Mouse (Mus musculus): Measurements from ENCODE around the gene Srpk1. TPM values are rescaled to one million over a fixed set of nuclear protein-coding genes. Genes with fewer than 3 reads are reported as not detected.

The Srpk1 gene
- polyA plus RNA-seq, 1 experiment from 2014 or later: 39.8 TPM

DNA sequence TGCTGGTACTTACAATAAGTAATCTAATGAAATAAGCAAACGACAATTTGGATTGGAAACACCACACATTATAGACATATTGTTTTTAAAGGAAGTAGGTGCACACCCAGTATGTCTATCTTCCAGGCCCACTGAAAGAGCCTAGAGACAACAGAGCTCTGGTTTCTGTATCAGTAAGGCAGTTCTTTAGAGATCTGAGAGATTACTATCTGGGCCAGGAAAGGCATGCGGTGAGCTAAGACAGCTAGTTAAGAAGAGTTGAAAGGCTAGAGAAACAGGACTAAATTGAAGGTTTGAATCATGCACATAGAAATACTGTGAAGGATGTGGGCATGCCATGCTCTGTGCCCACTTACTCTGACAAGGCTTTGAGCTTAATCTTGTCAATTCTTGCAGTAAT, 9.9 kb downstream of the Srpk1 start:
- H3K4me2 ChIP-seq: no peak overlapping the region
- H3K27me3 ChIP-seq: no peaks in the 10 kb centered on the region
- no peak for ATAC-seq (replicated peaks; ENCODE audit: insufficient number of reproducible peaks, insufficient read depth, low FRiP score, low read depth)
- WGBS: 64% methylated on average over 2 of the region's 2 CpGs
- peaks cover 2% of the 10 kb centered on the region; the same call in 1 of the 2 replicates for H3K4me1 ChIP-seq (replicated peaks)
- no peak overlapping the region for H3K9ac ChIP-seq
- H3K36me3 ChIP-seq: no peaks in the 10 kb centered on the region; the same call in none of the 2 replicates
- H3K27ac ChIP-seq: no peak overlapping the region
- no peaks in the 10 kb centered on the region for H3K9me3 ChIP-seq (replicated peaks)
- no peak overlapping the region for H3K4me3 ChIP-seq

GRCm38 (mm10) chr17:28609543-28609942, 13.0 kb downstream of the Srpk1 start:
- 76% methylated on average over 3 of the region's 3 CpGs for WGBS
- Histone ChIP-seq H3K4me3 (no peak overlapping the region), H3K4me2 (no peak overlapping the region), H3K27ac (no peak overlapping the region), H3K9me3 (replicated peaks) (no peaks in the 10 kb centered on the region), H3K36me3 (peaks cover 22% of the 10 kb centered on the region), H3K9ac (no peak overlapping the region), H3K27me3 (no peaks in the 10 kb centered on the region), H3K4me1 (replicated peaks) (no peaks in the 10 kb centered on the region)
- no peak for ATAC-seq (replicated peaks; ENCODE audit: insufficient number of reproducible peaks, insufficient read depth, low FRiP score, low read depth)

DNA sequence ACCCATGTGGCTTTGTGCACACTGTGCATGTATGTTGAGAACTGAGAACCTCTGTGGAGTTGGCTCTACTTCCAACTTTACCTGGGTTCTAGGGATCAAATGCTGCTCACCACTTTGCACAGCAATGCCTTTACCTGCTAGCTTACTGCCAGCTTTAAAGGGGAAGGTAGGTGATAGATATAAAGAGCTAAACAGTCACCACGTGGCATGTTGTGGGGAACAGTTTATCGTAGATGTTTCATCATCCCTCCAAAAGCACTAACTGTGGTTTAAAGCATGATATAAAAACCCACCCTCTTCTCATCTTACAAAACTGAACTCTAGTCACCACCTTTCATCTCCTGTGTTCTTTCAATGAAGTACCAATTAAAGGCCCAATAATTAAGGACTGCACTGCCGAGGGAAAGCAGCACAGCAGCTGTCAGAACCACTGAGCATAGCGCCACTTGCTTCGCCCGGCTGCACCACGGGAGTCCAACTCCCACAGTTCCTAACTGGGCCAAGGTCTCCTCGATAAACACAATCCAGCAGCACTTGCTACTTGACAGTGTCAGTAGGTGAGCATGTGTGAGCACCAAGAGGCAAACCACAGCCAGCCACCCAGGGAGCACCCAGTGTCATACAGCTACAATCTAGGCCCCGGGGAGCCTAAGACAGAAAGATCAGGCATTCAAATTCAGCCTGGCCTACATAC, 20.8 kb downstream of the Srpk1 start:
- Histone ChIP-seq H3K36me3 (peaks cover 81% of the 10 kb centered on the region), H3K9me3 (replicated peaks) (no peaks in the 10 kb centered on the region), H3K27me3 (no peaks in the 10 kb centered on the region), H3K27ac (no peak overlapping the region), H3K9ac (no peak overlapping the region), H3K4me3 (no peak overlapping the region), H3K4me1 (replicated peaks) (no peaks in the 10 kb centered on the region), H3K4me2 (no peak overlapping the region)
- ATAC-seq (replicated peaks; ENCODE audit: insufficient number of reproducible peaks, insufficient read depth, low FRiP score, low read depth): no peak
- WGBS: 90% methylated on average over 9 of the region's 9 CpGs

- 84% methylated on average over 5 of the region's 5 CpGs for WGBS
- peaks cover 79% of the 10 kb centered on the region for H3K36me3 ChIP-seq
- H3K4me3 ChIP-seq: no peak overlapping the region
- ATAC-seq (replicated peaks; ENCODE audit: insufficient number of reproducible peaks, insufficient read depth, low FRiP score, low read depth): no peak
- H3K27me3 ChIP-seq: no peaks in the 10 kb centered on the region
- H3K27ac ChIP-seq: no peak overlapping the region
- H3K9ac ChIP-seq: no peak overlapping the region
- no peaks in the 10 kb centered on the region for H3K4me1 ChIP-seq (replicated peaks)
- H3K4me2 ChIP-seq: no peak overlapping the region
- H3K9me3 ChIP-seq (replicated peaks): no peaks in the 10 kb centered on the region
Observed at GRCm38 (mm10) chr17:28600780-28601179, 21.7 kb downstream of the Srpk1 start.

DNA sequence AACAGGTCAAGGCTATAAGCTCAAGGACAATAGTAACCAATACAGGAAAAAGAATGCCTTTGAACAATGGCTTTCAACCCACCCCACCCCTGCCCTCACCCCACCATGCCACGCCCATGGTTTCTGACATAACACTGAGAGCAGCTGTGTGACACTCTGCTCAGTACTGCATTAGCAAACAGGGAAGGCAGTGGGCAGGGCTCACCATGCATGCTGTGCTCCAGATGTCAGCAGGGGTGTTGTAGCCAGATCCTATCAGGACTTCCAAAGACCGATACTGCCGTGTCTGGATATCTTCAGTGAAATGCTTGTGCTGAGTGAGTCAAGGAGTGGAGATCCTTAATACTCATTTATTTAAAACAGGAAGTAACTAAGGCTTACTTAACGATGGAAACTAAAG, 28.5 kb downstream of the Srpk1 start:
- no peak overlapping the region for H3K4me2 ChIP-seq
- H3K27ac ChIP-seq: no peak overlapping the region
- H3K9ac ChIP-seq: no peak overlapping the region
- no peaks in the 10 kb centered on the region for H3K9me3 ChIP-seq (replicated peaks)
- WGBS: 50% methylated on average over 4 of the region's 4 CpGs
- no peaks in the 10 kb centered on the region for H3K27me3 ChIP-seq
- H3K4me1 ChIP-seq (replicated peaks): peaks cover 26% of the 10 kb centered on the region
- 0 out of 2 replicates have a peak, but pooled peaks have one; percentile 18 for ATAC-seq (replicated peaks; ENCODE audit: insufficient number of reproducible peaks, insufficient read depth, low FRiP score, low read depth)
- peaks cover 60% of the 10 kb centered on the region for H3K36me3 ChIP-seq
- H3K4me3 ChIP-seq: no peak overlapping the region

DNA sequence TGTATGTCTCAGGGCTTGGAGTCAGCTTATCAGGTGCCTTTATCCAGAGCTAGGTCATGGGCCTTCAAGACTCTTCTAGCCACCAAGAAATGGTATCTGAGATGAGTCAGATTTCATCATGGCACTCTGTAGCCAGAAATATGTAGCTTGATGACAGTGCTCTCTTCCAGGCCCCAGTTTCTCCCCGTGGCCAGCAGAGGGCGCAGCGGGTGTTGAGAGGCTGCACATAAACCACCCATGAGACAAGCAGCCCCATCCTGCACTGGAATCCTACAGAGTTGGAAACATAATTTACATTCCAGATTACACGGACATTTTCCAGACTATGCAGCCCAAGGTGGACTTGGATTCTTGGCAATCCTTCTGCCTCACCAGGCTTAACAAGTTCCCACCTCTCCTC, 29.5 kb downstream of the Srpk1 start:
- no peaks in the 10 kb centered on the region for H3K27me3 ChIP-seq
- H3K9ac ChIP-seq: no peak overlapping the region
- H3K4me1 ChIP-seq (replicated peaks): peaks cover 26% of the 10 kb centered on the region
- H3K4me2 ChIP-seq: no peak overlapping the region
- 5% methylated on average over 4 of the region's 4 CpGs for WGBS
- ATAC-seq (replicated peaks; ENCODE audit: insufficient number of reproducible peaks, insufficient read depth, low FRiP score, low read depth): no peak; the same call in 1 of the 2 replicates
- no peaks in the 10 kb centered on the region for H3K9me3 ChIP-seq (replicated peaks)
- 0 out of 2 replicates have a peak overlapping the region, but pooled peaks have one; percentile 1 for H3K27ac ChIP-seq
- no peak overlapping the region for H3K4me3 ChIP-seq
- peaks cover 63% of the 10 kb centered on the region for H3K36me3 ChIP-seq

DNA sequence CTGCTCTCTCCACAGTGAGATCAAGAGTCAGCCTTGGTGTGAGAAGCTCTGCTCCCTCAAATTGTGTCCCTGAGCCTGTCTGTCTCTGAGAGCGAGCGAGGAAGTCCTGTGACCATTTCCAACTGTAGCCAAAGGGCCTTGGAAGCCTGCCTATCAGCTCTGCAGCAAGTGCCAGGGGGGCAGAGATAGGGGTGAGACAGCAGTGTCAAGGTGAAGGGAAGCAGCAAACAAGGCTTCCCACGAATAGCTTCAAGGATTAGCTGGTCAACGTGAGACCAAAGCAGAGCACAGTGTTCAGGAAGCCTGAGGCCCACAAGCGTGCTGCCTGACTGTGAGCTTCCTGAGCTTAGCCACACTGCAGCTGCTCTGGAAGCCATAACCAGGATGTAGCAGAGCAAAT, 31.0 kb downstream of the Srpk1 start:
- Histone ChIP-seq H3K27me3 (no peaks in the 10 kb centered on the region), H3K9ac (no peak overlapping the region), H3K36me3 (peaks cover 54% of the 10 kb centered on the region), H3K4me3 (no peak overlapping the region), H3K27ac (peak overlapping the region; percentile 77), H3K4me2 (no peak overlapping the region), H3K4me1 (replicated peaks) (peaks cover 26% of the 10 kb centered on the region), H3K9me3 (replicated peaks) (no peaks in the 10 kb centered on the region)
- peak; percentile 66; the same call in 1 of the 2 replicates for ATAC-seq (replicated peaks; ENCODE audit: insufficient number of reproducible peaks, insufficient read depth, low FRiP score, low read depth)
- 38% methylated on average over 5 of the region's 5 CpGs for WGBS

DNA sequence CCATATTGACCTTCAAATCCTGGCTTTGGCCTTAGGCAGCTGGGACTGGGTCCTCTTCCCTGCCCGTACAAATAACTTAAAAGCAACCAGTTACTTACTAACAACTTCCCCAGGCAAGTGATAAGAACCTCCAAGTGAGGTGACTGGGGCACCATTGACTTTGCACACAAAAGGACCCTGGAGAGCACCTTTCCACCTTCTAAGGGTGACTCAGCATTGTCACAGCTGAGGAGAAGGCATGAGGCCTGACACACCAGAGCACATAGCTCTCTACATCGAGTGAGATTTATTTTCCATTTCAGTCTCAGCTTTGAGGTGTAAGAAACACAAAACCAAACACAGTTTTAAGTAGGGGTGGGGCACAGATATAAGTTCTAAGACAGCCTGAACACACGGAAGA, 31.9 kb downstream of the Srpk1 start:
- WGBS: 76% methylated on average over 3 of the region's 3 CpGs
- ATAC-seq (replicated peaks; ENCODE audit: insufficient number of reproducible peaks, insufficient read depth, low FRiP score, low read depth): no peak
- Histone ChIP-seq H3K9me3 (replicated peaks) (no peaks in the 10 kb centered on the region), H3K4me1 (replicated peaks) (peaks cover 26% of the 10 kb centered on the region), H3K36me3 (peaks cover 50% of the 10 kb centered on the region), H3K9ac (no peak overlapping the region), H3K4me3 (no peak overlapping the region), H3K4me2 (no peak overlapping the region), H3K27ac (no peak overlapping the region; the same call in 1 of the 2 replicates), H3K27me3 (no peaks in the 10 kb centered on the region)

GRCm38 (mm10) chr17:28588591-28588990, 33.9 kb downstream of the Srpk1 start:
- Histone ChIP-seq H3K4me2 (no peak overlapping the region), H3K9me3 (replicated peaks) (no peaks in the 10 kb centered on the region), H3K27ac (no peak overlapping the region), H3K27me3 (no peaks in the 10 kb centered on the region), H3K9ac (no peak overlapping the region), H3K4me1 (replicated peaks) (peaks cover 26% of the 10 kb centered on the region), H3K4me3 (no peak overlapping the region), H3K36me3 (peaks cover 50% of the 10 kb centered on the region)
- no peak for ATAC-seq (replicated peaks; ENCODE audit: insufficient number of reproducible peaks, insufficient read depth, low FRiP score, low read depth)
- 73% methylated on average over 2 of the region's 2 CpGs for WGBS

- ATAC-seq (replicated peaks; ENCODE audit: insufficient number of reproducible peaks, insufficient read depth, low FRiP score, low read depth): no peak
- Histone ChIP-seq H3K4me2 (no peak overlapping the region), H3K27ac (no peak overlapping the region), H3K27me3 (no peaks in the 10 kb centered on the region), H3K9ac (no peak overlapping the region), H3K36me3 (peaks cover 37% of the 10 kb centered on the region), H3K9me3 (replicated peaks) (no peaks in the 10 kb centered on the region), H3K4me1 (replicated peaks) (peaks cover 11% of the 10 kb centered on the region), H3K4me3 (no peak overlapping the region)
- WGBS: 73% methylated on average over 3 of the region's 3 CpGs
Observed at GRCm38 (mm10) chr17:28586509-28586908, 36.0 kb downstream of the Srpk1 start.

DNA sequence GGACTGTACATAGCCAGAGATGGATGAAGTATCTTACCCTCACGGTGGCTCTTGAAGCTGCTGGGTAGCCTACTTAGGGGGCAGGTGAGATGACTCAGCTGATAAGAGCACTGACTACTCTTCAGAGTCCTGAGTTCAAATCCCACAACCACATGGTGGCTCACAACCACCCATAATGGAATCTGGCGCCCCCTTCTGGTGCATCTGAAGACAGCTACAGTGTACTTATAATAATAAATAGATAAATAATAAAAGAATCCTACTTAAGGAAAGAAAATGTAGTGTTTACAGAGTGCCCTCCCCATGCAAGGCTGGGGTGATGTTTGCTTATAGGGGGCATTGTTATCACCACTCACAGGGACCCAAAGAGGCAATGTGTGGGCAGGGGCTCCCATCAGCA, 41.5 kb downstream of the Srpk1 start:
- 0 out of 2 replicates have a peak, but pooled peaks cover 3% of the 10 kb centered on the region for H3K27me3 ChIP-seq
- no peaks in the 10 kb centered on the region for H3K36me3 ChIP-seq
- no peak overlapping the region for H3K27ac ChIP-seq
- H3K4me2 ChIP-seq: no peak overlapping the region
- no peaks in the 10 kb centered on the region for H3K9me3 ChIP-seq (replicated peaks)
- ATAC-seq (replicated peaks; ENCODE audit: insufficient number of reproducible peaks, insufficient read depth, low FRiP score, low read depth): no peak
- no peak overlapping the region for H3K4me3 ChIP-seq
- H3K4me1 ChIP-seq (replicated peaks): no peaks in the 10 kb centered on the region; the same call in 1 of the 2 replicates
- H3K9ac ChIP-seq: no peak overlapping the region
- WGBS: 59% methylated on average over 2 of the region's 2 CpGs

DNA sequence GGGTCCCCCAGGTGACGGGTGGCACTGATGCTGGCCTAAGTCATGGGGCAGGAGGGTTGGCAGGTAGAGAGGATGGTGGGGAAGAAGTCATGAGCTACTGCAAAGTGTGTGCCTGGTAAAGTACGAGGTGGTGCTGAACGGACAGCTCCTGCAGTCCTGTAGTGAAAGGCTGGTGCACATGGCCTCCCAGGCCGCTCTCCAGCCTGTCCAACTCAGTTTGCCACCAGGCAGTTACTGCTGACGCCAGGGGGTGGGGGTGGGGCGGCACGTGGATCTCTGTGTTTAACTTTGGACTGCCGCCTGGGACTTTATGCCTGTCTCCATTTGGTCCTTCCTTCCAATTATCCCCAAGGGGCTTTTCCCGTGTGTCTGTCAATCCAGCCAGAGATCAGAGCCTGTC, 42.1 kb downstream of the Srpk1 start:
- Histone ChIP-seq H3K27me3 (peaks cover 5% of the 10 kb centered on the region; the same call in 1 of the 2 replicates), H3K4me1 (replicated peaks) (peaks cover 5% of the 10 kb centered on the region), H3K4me2 (no peak overlapping the region), H3K9me3 (replicated peaks) (no peaks in the 10 kb centered on the region), H3K27ac (no peak overlapping the region), H3K36me3 (no peaks in the 10 kb centered on the region), H3K4me3 (no peak overlapping the region), H3K9ac (no peak overlapping the region)
- ATAC-seq (replicated peaks; ENCODE audit: insufficient number of reproducible peaks, insufficient read depth, low FRiP score, low read depth): peak; percentile 48; the same call in 1 of the 2 replicates
- 5% methylated on average over 9 of the region's 9 CpGs for WGBS
